Mouse (Mus musculus) midbrain, embryonic 14.5 days (tissue): Measurements from ENCODE around the gene Bcl2l2. TPM values are rescaled to one million over a fixed set of nuclear protein-coding genes. Genes with fewer than 3 reads are reported as not detected.
A peak's percentile ranks its signal among the peaks of the same experiment; 100 is the strongest.

ENCODE experiments used
- ATAC-seq: fragments of 200-750 bp; cut with Nextera tagmentation; 2 replicates; pipeline ENCODE4 v1.8.0; 2017; ENCODE audit warnings: moderate number of reproducible peaks, moderate library complexity; ENCODE audit not compliant: low FRiP score, low TSS enrichment
- DNase-seq: peaks from one replicate; pipeline ENCODE4 v3.0.0-alpha.2; 2015
- H3K27ac ChIP-seq: fragments of 300-500 bp; sonication (generic); replicated peaks from 2 replicates; pipeline ENCODE4 v1.5.1; 2014; ENCODE audit warnings: mild to moderate bottlenecking, low read depth, low read length, moderate library complexity
- H3K27me3 ChIP-seq: fragments of 300-500 bp; sonication (generic); 2 replicates; pipeline ENCODE4 v1.6.1; 2014; ENCODE audit warnings: low read length, control low read depth, mixed read lengths; ENCODE audit not compliant: control insufficient read depth, insufficient read depth
- H3K36me3 ChIP-seq: fragments of 300-500 bp; sonication (generic); 2 replicates; pipeline ENCODE4 v1.6.1; 2014; ENCODE audit warnings: low read length, control low read depth; ENCODE audit not compliant: control insufficient read depth, insufficient read depth
- H3K4me1 ChIP-seq: fragments of 300-500 bp; sonication (generic); 2 replicates; pipeline ENCODE4 v1.6.1; 2014; ENCODE audit warnings: mild to moderate bottlenecking, antibody characterized with exemption, low read length, control low read depth; ENCODE audit not compliant: control insufficient read depth, insufficient read depth
- H3K4me2 ChIP-seq: fragments of 300-500 bp; sonication (generic); 2 replicates; pipeline ENCODE4 v1.6.1; 2014; ENCODE audit warnings: mild to moderate bottlenecking, low read length, moderate library complexity
- H3K4me3 ChIP-seq: fragments of 300-500 bp; sonication (generic); replicated peaks from 2 replicates; pipeline ENCODE4 v1.5.1; 2014; ENCODE audit warnings: low read depth, low read length
- H3K9ac ChIP-seq: fragments of 300-500 bp; sonication (generic); replicated peaks from 2 replicates; pipeline ENCODE4 v1.6.1; 2014; ENCODE audit warnings: mild to moderate bottlenecking, low read length, moderate library complexity
- H3K9me3 ChIP-seq: fragments of 300-500 bp; sonication (generic); 2 replicates; pipeline ENCODE4 v1.6.1; 2016; ENCODE audit warnings: low read length, control low read depth, mixed read lengths; ENCODE audit not compliant: control insufficient read depth
- WGBS: fragments of 180-500 bp; shearing (Covaris S2); extraction: QIAGEN DNeasy Blood & Tissue Kit; methylation state at CpG from one replicate; pipeline ENCODE4 v1.1.7; 2014; 5-methylcytosine and 5-hydroxymethylcytosine counted together
- polyA plus RNA-seq: library from polyadenylated mRNA; unstranded; fragments of >200 nt; fragmentation: Nextera tagmentation; extraction: Ambion mirVana; gene quantifications from 2 replicates; pipeline ENCODE4 v1.2.1, GENCODE M21; 2014

The Bcl2l2 gene
- polyA plus RNA-seq, 1 experiment from 2014 or later, result 5.8 TPM

- Histone ChIP-seq H3K9me3 (no peaks in the 10 kb centered on the region), H3K9ac (no peak overlapping the region), H3K4me1 (no peaks in the 10 kb centered on the region), H3K36me3 (peaks cover 48% of the 10 kb centered on the region), H3K4me2 (no peak overlapping the region), H3K27ac (no peak overlapping the region), H3K4me3 (no peak overlapping the region), H3K27me3 (no peaks in the 10 kb centered on the region)
- DNase-seq (no peak), ATAC-seq (no peak)
- 94% methylated on average over 4 of the region's 4 CpGs for WGBS
Observed at GRCm38 (mm10) chr14:54903641-54904040, 20.5 kb downstream of the Bcl2l2 start.

GRCm38 (mm10) chr14:54908682-54909081 lies 25.5 kb downstream of the Bcl2l2 start:
- DNase-seq (no peak), ATAC-seq (no peak)
- WGBS, result 92% methylated on average over 7 of the region's 7 CpGs
- Histone ChIP-seq H3K9me3 (no peaks in the 10 kb centered on the region), H3K4me3 (no peak overlapping the region), H3K9ac (no peak overlapping the region), H3K4me1 (peaks cover 13% of the 10 kb centered on the region; the same call in 1 of the 2 replicates), H3K36me3 (peaks cover 59% of the 10 kb centered on the region), H3K27me3 (no peaks in the 10 kb centered on the region), H3K27ac (no peak overlapping the region), H3K4me2 (no peak overlapping the region)

- Histone ChIP-seq H3K9ac (peak overlapping the region; percentile 97), H3K4me3 (peak overlapping the region; percentile 94), H3K4me1 (peaks cover 14% of the 10 kb centered on the region; the same call in 1 of the 2 replicates), H3K36me3 (peaks cover 44% of the 10 kb centered on the region), H3K27me3 (no peaks in the 10 kb centered on the region), H3K27ac (peak overlapping the region; percentile 88), H3K9me3 (no peaks in the 10 kb centered on the region), H3K4me2 (peak overlapping the region; percentile 87)
- DNase-seq, result peak; percentile 65
- ATAC-seq, result peak; percentile 67
- 2% methylated on average over 69 of the region's 69 CpGs for WGBS
Observed at GRCm38 (mm10) chr14:54912109-54912850, 29.1 kb downstream of the Bcl2l2 start.

GRCm38 (mm10) chr14:54912886-54913285 lies 29.7 kb downstream of the Bcl2l2 start, which contains the start of gene Slc22a17:
TSS of gene Slc22a17 (minus strand) at chr14:54913132.
- Histone ChIP-seq H3K27ac (peak within 1 kb of the TSS; percentile 88), H3K27me3 (no peaks in the 10 kb centered on the region), H3K9me3 (no peaks in the 10 kb centered on the region), H3K4me3 (peak within 1 kb of the TSS; percentile 94), H3K4me1 (peaks cover 14% of the 10 kb centered on the region; the same call in 1 of the 2 replicates), H3K9ac (peak within 1 kb of the TSS; percentile 97), H3K4me2 (peak within 1 kb of the TSS; percentile 87), H3K36me3 (peaks cover 43% of the 10 kb centered on the region)
- ATAC-seq, result peak; percentile 95
- WGBS, result under 1% methylated on average over 28 of the region's 28 CpGs
- DNase-seq, result peak; percentile 95

- peak overlapping the region; percentile 87 for H3K4me2 ChIP-seq
- peaks cover 39% of the 10 kb centered on the region for H3K36me3 ChIP-seq
- WGBS, result 14% methylated on average over 10 of the region's 10 CpGs
- no peak for DNase-seq
- H3K4me1 ChIP-seq, result peaks cover 14% of the 10 kb centered on the region; the same call in 1 of the 2 replicates
- peak overlapping the region; percentile 94 for H3K4me3 ChIP-seq
- H3K9ac ChIP-seq, result peak overlapping the region; percentile 97
- no peaks in the 10 kb centered on the region for H3K9me3 ChIP-seq
- H3K27ac ChIP-seq, result peak overlapping the region; percentile 88
- peak; percentile 15; the same call in 1 of the 2 replicates for ATAC-seq
- no peaks in the 10 kb centered on the region for H3K27me3 ChIP-seq
Observed at GRCm38 (mm10) chr14:54913343-54913742, 30.2 kb downstream of the Bcl2l2 start.

GRCm38 (mm10) chr14:54920076-54920685 lies 37.0 kb downstream of the Bcl2l2 start:
- H3K27me3 ChIP-seq, result no peaks in the 10 kb centered on the region
- DNase-seq (no peak), ATAC-seq (no peak)
- WGBS, result 96% methylated on average over 16 of the region's 16 CpGs
- H3K4me2 ChIP-seq, result no peak overlapping the region
- peaks cover 41% of the 10 kb centered on the region for H3K36me3 ChIP-seq
- H3K9ac ChIP-seq, result no peak overlapping the region
- peaks cover 12% of the 10 kb centered on the region for H3K4me1 ChIP-seq
- peaks cover 10% of the 10 kb centered on the region for H3K9me3 ChIP-seq
- H3K27ac ChIP-seq, result no peak overlapping the region
- H3K4me3 ChIP-seq, result no peak overlapping the region

- Histone ChIP-seq H3K4me1 (peaks cover 22% of the 10 kb centered on the region), H3K4me3 (peak overlapping the region; percentile 51), H3K27me3 (no peaks in the 10 kb centered on the region), H3K27ac (peak overlapping the region; percentile 94), H3K4me2 (peak overlapping the region; percentile 96), H3K36me3 (peaks cover 12% of the 10 kb centered on the region; the same call in 1 of the 2 replicates), H3K9ac (peak overlapping the region; percentile 73; the same call in 1 of the 2 replicates), H3K9me3 (peaks cover 10% of the 10 kb centered on the region)
- DNase-seq (peak; percentile 66), ATAC-seq (peak; percentile 55; the same call in 1 of the 2 replicates)
- WGBS, result 10% methylated on average over 7 of the region's 7 CpGs
Observed at GRCm38 (mm10) chr14:54924641-54925348, 41.6 kb downstream of the Bcl2l2 start.
